Mouse (Mus musculus): ENCODE results near the gene Swi5.
"Not testable (repeated sequence)": the region's sequence is repeated elsewhere in the genome, so short reads cannot be mapped to it uniquely, and the experiment has no call there.

The Swi5 gene

GRCm38 (mm10) chr2:32311443-32312317 lies 23.8 kb upstream of the Swi5 start:
- no peak for DNase-seq (ENCODE audit: low spot score in 2 of 2)

GRCm38 (mm10) chr2:32310096-32310845 lies 22.4 kb upstream of the Swi5 start:
- peak in 1 of 2 experiments; percentile 16 for DNase-seq (ENCODE audit: low spot score in 2 of 2)

GRCm38 (mm10) chr2:32308870-32309568 lies 21.1 kb upstream of the Swi5 start:
- no peak for DNase-seq (ENCODE audit: low spot score in 2 of 2)

- peak in 1 of 2 experiments; percentile 66 for DNase-seq (ENCODE audit: low spot score in 2 of 2)
These were observed 20.3 kb upstream of the Swi5 start for GRCm38 (mm10) chr2:32307941-32308760.

GRCm38 (mm10) chr2:32307247-32307798 lies 19.4 kb upstream of the Swi5 start:
- no peak for DNase-seq (ENCODE audit: low spot score in 2 of 2)

GRCm38 (mm10) chr2:32306176-32306575 lies 18.3 kb upstream of the Swi5 start:
- DNase-seq (ENCODE audit: low spot score in 2 of 2) = no peak

GRCm38 (mm10) chr2:32305668-32306067 lies 17.8 kb upstream of the Swi5 start:
- DNase-seq (ENCODE audit: low spot score in 2 of 2) = no peak

- DNase-seq (ENCODE audit: low spot score in 2 of 2) = peak in 1 of 2 experiments; percentile 60
These were observed 16.4 kb upstream of the Swi5 start for GRCm38 (mm10) chr2:32304145-32304832.

- DNase-seq (ENCODE audit: low spot score in 2 of 2) = no peak
These were observed 15.1 kb upstream of the Swi5 start for GRCm38 (mm10) chr2:32302952-32303351.

GRCm38 (mm10) chr2:32299469-32299868 lies 11.6 kb upstream of the Swi5 start:
- DNase-seq (ENCODE audit: low spot score in 2 of 2) = no peak

- DNase-seq (ENCODE audit: low spot score in 2 of 2) = not testable (repeated sequence)
These were observed 8.0 kb upstream of the Swi5 start for GRCm38 (mm10) chr2:32295842-32296241.

- no peak for DNase-seq (ENCODE audit: low spot score in 2 of 2)
These were observed 7.4 kb upstream of the Swi5 start for GRCm38 (mm10) chr2:32295285-32295684.

- no peak for DNase-seq (ENCODE audit: low spot score in 2 of 2)
These were observed 6.5 kb upstream of the Swi5 start for GRCm38 (mm10) chr2:32294348-32294747.

- no peak for DNase-seq (ENCODE audit: low spot score in 2 of 2)
These were observed 1.7 kb upstream of the Swi5 start for GRCm38 (mm10) chr2:32289578-32289977.

- no peak for DNase-seq (ENCODE audit: low spot score in 2 of 2)
These were observed 576 bp upstream of the Swi5 start for GRCm38 (mm10) chr2:32288371-32288931.

- no peak for DNase-seq (ENCODE audit: low spot score in 2 of 2)
These were observed 488 bp downstream of the Swi5 start, which contains the start of gene Golga2 for GRCm38 (mm10) chr2:32287334-32287840. Gene Golga2, plus strand, starts transcription at chr2:32287384.

GRCm38 (mm10) chr2:32283986-32284385 lies 3.9 kb downstream of the Swi5 start:
- no peak for DNase-seq (ENCODE audit: low spot score in 2 of 2)

GRCm38 (mm10) chr2:32282727-32283126 lies 5.1 kb downstream of the Swi5 start:
- DNase-seq (ENCODE audit: low spot score in 2 of 2) = peak in 1 of 2 experiments; percentile 34

GRCm38 (mm10) chr2:32282289-32282688 lies 5.6 kb downstream of the Swi5 start:
- DNase-seq (ENCODE audit: low spot score in 2 of 2) = no peak

- DNase-seq (ENCODE audit: low spot score in 2 of 2) = no peak
These were observed 12.1 kb downstream of the Swi5 start for GRCm38 (mm10) chr2:32275823-32276222.

Data from cerebellum, postnatal 4 days (tissue).